Mouse (Mus musculus) heart, embryonic 16.5 days (tissue): ENCODE results near the gene Tmem184b. TPM values are rescaled to one million over a fixed set of nuclear protein-coding genes. Genes with fewer than 3 reads are reported as not detected.

Experiments used
- ATAC-seq: fragments of 200-750 bp; cut with Nextera tagmentation; replicated peaks from 2 replicates; pipeline ENCODE4 v1.8.0; 2017; ENCODE audit warnings: moderate number of reproducible peaks; ENCODE audit not compliant: insufficient read depth, low FRiP score; ENCODE audit errors: extremely low read depth
- H3K27ac ChIP-seq: fragments of 300-500 bp; sonication (generic); 2 replicates; pipeline ENCODE4 v1.5.1; 2014; ENCODE audit warnings: mild to moderate bottlenecking, low read length, control low read depth, moderate library complexity
- H3K27me3 ChIP-seq: fragments of 300-500 bp; sonication (generic); 2 replicates; pipeline ENCODE4 v1.6.1; 2014; ENCODE audit warnings: low read length, mixed read lengths; ENCODE audit not compliant: control insufficient read depth, insufficient read depth
- H3K36me3 ChIP-seq: fragments of 300-500 bp; sonication (generic); 2 replicates; pipeline ENCODE4 v1.6.1; 2014; ENCODE audit not compliant: control insufficient read depth, insufficient read depth
- H3K4me1 ChIP-seq: fragments of 300-500 bp; sonication (generic); 2 replicates; pipeline ENCODE4 v1.6.1; 2014; ENCODE audit warnings: low read length, mixed read lengths; ENCODE audit not compliant: control insufficient read depth, insufficient read depth
- H3K4me2 ChIP-seq: fragments of 300-500 bp; sonication (generic); 2 replicates; pipeline ENCODE4 v1.6.1; 2014; ENCODE audit warnings: low read depth, mild to moderate bottlenecking, control low read depth, low read length
- H3K4me3 ChIP-seq: fragments of 300-500 bp; sonication (generic); 2 replicates; pipeline ENCODE4 v1.5.1; 2014; ENCODE audit warnings: mild to moderate bottlenecking, control low read depth, low read length
- H3K9ac ChIP-seq: fragments of 300-500 bp; sonication (generic); 2 replicates; pipeline ENCODE4 v1.6.1; 2014; ENCODE audit warnings: low read length, control low read depth
- H3K9me3 ChIP-seq: fragments of 300-500 bp; sonication (generic); replicated peaks from 2 replicates; pipeline ENCODE4 v1.6.1; 2016; ENCODE audit warnings: low read length; ENCODE audit not compliant: control insufficient read depth
- WGBS: fragments of 180-500 bp; shearing (Covaris S2); extraction: QIAGEN DNeasy Blood & Tissue Kit; methylation state at CpG from one replicate; pipeline ENCODE4 v1.1.7; 2014; 5-methylcytosine and 5-hydroxymethylcytosine counted together
- polyA plus RNA-seq: library from polyadenylated mRNA; unstranded; fragments of >200 nt; fragmentation: Nextera tagmentation; extraction: Ambion mirVana; gene quantifications from 2 replicates; pipeline ENCODE4 v1.2.1, GENCODE M21; 2015

Gene Tmem184b
- polyA plus RNA-seq, 1 experiment from 2014 or later = 71.7 TPM

- Histone ChIP-seq H3K27ac (peak overlapping the region; percentile 43), H3K27me3 (no peaks in the 10 kb centered on the region), H3K4me3 (no peak overlapping the region), H3K9me3 (no peaks in the 10 kb centered on the region), H3K36me3 (peaks cover 33% of the 10 kb centered on the region), H3K4me1 (peaks cover 5% of the 10 kb centered on the region), H3K4me2 (no peak overlapping the region), H3K9ac (no peak overlapping the region)
- no peak for ATAC-seq
- WGBS = 72% methylated on average over 15 of the region's 15 CpGs
Observed at GRCm38 (mm10) chr15:79369452-79370280, 33.7 kb downstream of the Tmem184b start.

GRCm38 (mm10) chr15:79368861-79369440, 34.4 kb downstream of the Tmem184b start:
- 71% methylated on average over 8 of the region's 8 CpGs for WGBS
- no peak for ATAC-seq
- peaks cover 5% of the 10 kb centered on the region for H3K4me1 ChIP-seq
- H3K4me2 ChIP-seq = no peak overlapping the region
- H3K27me3 ChIP-seq = no peaks in the 10 kb centered on the region
- H3K4me3 ChIP-seq = no peak overlapping the region
- no peak overlapping the region for H3K9ac ChIP-seq
- peaks cover 39% of the 10 kb centered on the region for H3K36me3 ChIP-seq
- no peaks in the 10 kb centered on the region for H3K9me3 ChIP-seq
- H3K27ac ChIP-seq = peak overlapping the region; percentile 74

- 33% methylated on average over 14 of the region's 14 CpGs for WGBS
- H3K9ac ChIP-seq = peak overlapping the region; percentile 15
Observed at GRCm38 (mm10) chr15:79368313-79368811, 35.0 kb downstream of the Tmem184b start.

GRCm38 (mm10) chr15:79366402-79366801, 37.0 kb downstream of the Tmem184b start:
- no peak overlapping the region for H3K27ac ChIP-seq
- no peak overlapping the region for H3K4me2 ChIP-seq
- no peaks in the 10 kb centered on the region for H3K27me3 ChIP-seq
- H3K9ac ChIP-seq = no peak overlapping the region
- 91% methylated on average over 5 of the region's 5 CpGs for WGBS
- H3K9me3 ChIP-seq = no peaks in the 10 kb centered on the region
- H3K36me3 ChIP-seq = peaks cover 52% of the 10 kb centered on the region
- peaks cover 10% of the 10 kb centered on the region for H3K4me1 ChIP-seq
- no peak for ATAC-seq
- no peak overlapping the region for H3K4me3 ChIP-seq

More at GRCm38 (mm10) chr15:79368313-79368811, 35.0 kb downstream of the Tmem184b start:
- ATAC-seq = peak; percentile 77
- Histone ChIP-seq H3K4me2 (no peak overlapping the region), H3K9me3 (no peaks in the 10 kb centered on the region), H3K4me3 (no peak overlapping the region), H3K27ac (peak overlapping the region; percentile 74), H3K27me3 (no peaks in the 10 kb centered on the region), H3K4me1 (peaks cover 5% of the 10 kb centered on the region), H3K36me3 (peaks cover 44% of the 10 kb centered on the region)

- WGBS = 96% methylated on average over 12 of the region's 12 CpGs
- no peak overlapping the region for H3K9ac ChIP-seq
- H3K4me1 ChIP-seq = peaks cover 20% of the 10 kb centered on the region
- H3K9me3 ChIP-seq = no peaks in the 10 kb centered on the region
- no peak overlapping the region for H3K4me2 ChIP-seq
- ATAC-seq = no peak
- H3K27me3 ChIP-seq = no peaks in the 10 kb centered on the region
- H3K27ac ChIP-seq = no peak overlapping the region
- H3K4me3 ChIP-seq = no peak overlapping the region
- peaks cover 51% of the 10 kb centered on the region for H3K36me3 ChIP-seq
Observed at GRCm38 (mm10) chr15:79365068-79365467, 38.3 kb downstream of the Tmem184b start.

- Histone ChIP-seq H3K27me3 (no peaks in the 10 kb centered on the region), H3K27ac (no peak overlapping the region), H3K4me2 (no peak overlapping the region), H3K9ac (no peak overlapping the region), H3K4me1 (peaks cover 28% of the 10 kb centered on the region), H3K4me3 (no peak overlapping the region), H3K36me3 (peaks cover 48% of the 10 kb centered on the region), H3K9me3 (no peaks in the 10 kb centered on the region)
- no peak for ATAC-seq
- 49% methylated on average over 6 of the region's 6 CpGs for WGBS
Observed at GRCm38 (mm10) chr15:79364120-79364519, 39.2 kb downstream of the Tmem184b start.

- WGBS = 43% methylated on average over 4 of the region's 4 CpGs
- no peaks in the 10 kb centered on the region for H3K27me3 ChIP-seq
- no peak overlapping the region for H3K4me3 ChIP-seq
- H3K36me3 ChIP-seq = peaks cover 38% of the 10 kb centered on the region
- no peak for ATAC-seq
- peaks cover 41% of the 10 kb centered on the region for H3K4me1 ChIP-seq
- no peaks in the 10 kb centered on the region for H3K9me3 ChIP-seq
- H3K4me2 ChIP-seq = no peak overlapping the region
- no peak overlapping the region for H3K9ac ChIP-seq
- no peak overlapping the region for H3K27ac ChIP-seq
Observed at GRCm38 (mm10) chr15:79361023-79361422, 42.3 kb downstream of the Tmem184b start.

GRCm38 (mm10) chr15:79360371-79360770, 43.0 kb downstream of the Tmem184b start:
- Histone ChIP-seq H3K4me2 (peak overlapping the region; percentile 33; the same call in 1 of the 2 replicates), H3K27me3 (no peaks in the 10 kb centered on the region), H3K9me3 (no peaks in the 10 kb centered on the region), H3K36me3 (peaks cover 32% of the 10 kb centered on the region), H3K9ac (no peak overlapping the region), H3K4me3 (no peak overlapping the region), H3K27ac (peak overlapping the region; percentile 69), H3K4me1 (peaks cover 44% of the 10 kb centered on the region)
- WGBS = 23% methylated on average over 7 of the region's 7 CpGs
- ATAC-seq = no peak

GRCm38 (mm10) chr15:79359954-79360353, 43.4 kb downstream of the Tmem184b start:
- 11% methylated on average over 6 of the region's 6 CpGs for WGBS
- H3K27me3 ChIP-seq = no peaks in the 10 kb centered on the region
- H3K4me3 ChIP-seq = no peak overlapping the region
- H3K27ac ChIP-seq = peak overlapping the region; percentile 69
- peaks cover 44% of the 10 kb centered on the region for H3K4me1 ChIP-seq
- H3K4me2 ChIP-seq = peak overlapping the region; percentile 33
- H3K9ac ChIP-seq = no peak overlapping the region
- H3K9me3 ChIP-seq = no peaks in the 10 kb centered on the region
- H3K36me3 ChIP-seq = peaks cover 28% of the 10 kb centered on the region
- no peak; the same call in 1 of the 2 replicates for ATAC-seq
